Mouse (Mus musculus) limb, embryonic 14.5 days (tissue): ENCODE measurements at regions not wholly inside any gene's neighbourhood (a gene's known extent, or its start where the extent isn't known, plus 50 kb on each side); places are given as distances from the start of the nearest gene placed in this dataset.
A peak's percentile ranks its signal among the peaks of the same experiment; 100 is the strongest.

Experiments used
- ATAC-seq: fragments of 200-750 bp; cut with Nextera tagmentation; 2 replicates; pipeline ENCODE4 v1.8.0; 2017; ENCODE audit warnings: low read depth, moderate number of reproducible peaks, moderate TSS enrichment; ENCODE audit not compliant: low FRiP score
- DNase-seq: peaks from one replicate; pipeline ENCODE4 v3.0.0-alpha.2; 2015; ENCODE audit warnings: low spot score
- H3K27ac ChIP-seq: fragments of 300-500 bp; sonication (generic); replicated peaks from 2 replicates; pipeline ENCODE4 v1.5.1; 2014; ENCODE audit warnings: low read depth, mild to moderate bottlenecking, low read length, moderate library complexity, mixed read lengths
- H3K27me3 ChIP-seq: fragments of 300-500 bp; sonication (generic); 2 replicates; pipeline ENCODE4 v1.6.1; 2014; ENCODE audit warnings: low read length, mixed read lengths; ENCODE audit not compliant: control insufficient read depth, insufficient read depth
- H3K36me3 ChIP-seq: fragments of 300-500 bp; sonication (generic); 2 replicates; pipeline ENCODE4 v1.6.1; 2014; ENCODE audit warnings: mild to moderate bottlenecking, low read length, moderate library complexity, mixed read lengths; ENCODE audit not compliant: control insufficient read depth, insufficient read depth
- H3K4me1 ChIP-seq: fragments of 300-500 bp; sonication (generic); 2 replicates; pipeline ENCODE4 v1.6.1; 2014; ENCODE audit warnings: antibody characterized with exemption, low read length, mixed read lengths; ENCODE audit not compliant: control insufficient read depth, insufficient read depth
- H3K4me2 ChIP-seq: fragments of 300-500 bp; sonication (generic); replicated peaks from 2 replicates; pipeline ENCODE4 v1.6.1; 2014; ENCODE audit warnings: low read depth, mild to moderate bottlenecking, low read length, moderate library complexity; ENCODE audit not compliant: severe bottlenecking
- H3K4me3 ChIP-seq: fragments of 300-500 bp; sonication (generic); replicated peaks from 2 replicates; pipeline ENCODE4 v1.5.1; 2014; ENCODE audit warnings: low read length
- H3K9ac ChIP-seq: fragments of 300-500 bp; sonication (generic); 2 replicates; pipeline ENCODE4 v1.6.1; 2014; ENCODE audit warnings: mild to moderate bottlenecking, low read depth, low read length, moderate library complexity; ENCODE audit not compliant: severe bottlenecking
- H3K9me3 ChIP-seq: fragments of 300-500 bp; sonication (generic); 2 replicates; pipeline ENCODE4 v1.6.1; 2016; ENCODE audit warnings: low read length; ENCODE audit not compliant: control insufficient read depth
- POLR2A ChIP-seq: fragments of 200-500 bp; IDR thresholded peaks from 2 replicates; pipeline ENCODE4 v1.8.0; 2012; ENCODE audit warnings: inconsistent platforms, mild to moderate bottlenecking, moderate library complexity, borderline replicate concordance; ENCODE audit not compliant: insufficient read depth, insufficient read length; ENCODE audit errors: extremely low read depth
- WGBS: fragments of 180-500 bp; shearing (Covaris S2); extraction: QIAGEN DNeasy Blood & Tissue Kit; methylation state at CpG from one replicate; pipeline ENCODE4 v1.1.7; 2014; 5-methylcytosine and 5-hydroxymethylcytosine counted together

DNA sequence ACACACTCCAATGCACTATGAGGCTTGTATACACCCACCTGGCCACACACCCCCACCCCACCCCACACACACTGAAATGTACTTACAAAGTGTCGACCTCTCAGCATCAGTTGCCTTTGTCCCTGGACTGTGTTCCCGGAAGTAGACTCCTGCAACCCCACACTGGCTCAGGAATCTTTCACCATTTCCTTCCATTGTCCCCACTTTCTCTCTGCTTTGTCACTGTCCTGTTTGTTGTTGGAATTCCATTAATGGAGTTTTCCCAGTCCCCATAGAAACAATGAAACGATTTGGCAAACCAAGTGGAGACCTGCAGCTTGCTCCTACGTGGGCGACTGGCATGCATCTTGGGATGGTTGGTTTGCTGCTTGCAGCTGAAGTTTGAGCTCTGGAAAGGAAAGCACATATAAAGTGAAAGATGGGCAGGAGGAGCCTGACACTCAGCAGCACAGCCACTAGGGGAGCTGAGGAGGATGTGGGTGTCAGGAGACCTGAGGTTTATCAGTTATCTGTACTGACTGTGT is 65.2 kb upstream of the Jun start:
- Histone ChIP-seq H3K36me3 (no peaks in the 10 kb centered on the region), H3K9ac (no peak overlapping the region), H3K27ac (no peak overlapping the region), H3K9me3 (no peaks in the 10 kb centered on the region), H3K4me2 (no peak overlapping the region), H3K4me1 (no peaks in the 10 kb centered on the region), H3K4me3 (no peak overlapping the region), H3K27me3 (no peaks in the 10 kb centered on the region)
- no peak for ATAC-seq
- 58% methylated on average over 5 of the region's 5 CpGs for WGBS
- no peak for TF ChIP-seq POLR2A
- DNase-seq = no peak

- no peak overlapping the region for H3K4me3 ChIP-seq
- H3K36me3 ChIP-seq = no peaks in the 10 kb centered on the region
- 86% methylated on average over 1 of the region's 1 CpGs for WGBS
- no peak overlapping the region for H3K9ac ChIP-seq
- ATAC-seq (no peak), DNase-seq (no peak)
- H3K4me2 ChIP-seq = no peak overlapping the region
- no peak overlapping the region for H3K27ac ChIP-seq
- TF ChIP-seq POLR2A = no peak
- H3K4me1 ChIP-seq = no peaks in the 10 kb centered on the region
- no peaks in the 10 kb centered on the region for H3K9me3 ChIP-seq
- H3K27me3 ChIP-seq = no peaks in the 10 kb centered on the region
These were observed 68.9 kb upstream of the Jun start for GRCm38 (mm10) chr4:95120876-95121275.

DNA sequence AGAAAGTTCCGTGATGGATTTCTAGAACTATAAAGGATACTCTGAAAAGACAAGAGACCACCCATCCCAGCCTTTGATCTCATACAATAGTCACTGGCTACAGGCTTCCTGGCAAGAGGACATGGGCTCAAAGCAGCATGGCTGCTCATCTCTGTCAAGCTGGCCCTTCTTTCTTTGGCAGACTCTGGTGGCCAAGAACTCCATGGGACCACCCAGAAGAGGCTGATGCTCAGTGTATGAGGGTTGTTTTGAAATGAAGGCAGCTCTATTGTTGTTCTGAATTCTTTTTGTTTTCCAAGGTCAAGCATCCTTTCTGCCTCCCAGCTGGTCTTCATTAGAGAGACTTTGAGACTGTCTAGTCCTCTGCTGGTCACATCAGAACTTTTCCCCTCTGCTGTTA is 73.3 kb upstream of the Jun start:
- Histone ChIP-seq H3K9ac (no peak overlapping the region), H3K27ac (no peak overlapping the region), H3K27me3 (no peaks in the 10 kb centered on the region), H3K9me3 (no peaks in the 10 kb centered on the region), H3K4me3 (no peak overlapping the region), H3K4me2 (no peak overlapping the region), H3K4me1 (0 out of 2 replicates have a peak, but pooled peaks cover 2% of the 10 kb centered on the region), H3K36me3 (no peaks in the 10 kb centered on the region)
- ATAC-seq (no peak), DNase-seq (no peak)
- 96% methylated on average over 1 of the region's 1 CpGs for WGBS
- TF ChIP-seq POLR2A = no peak

DNA sequence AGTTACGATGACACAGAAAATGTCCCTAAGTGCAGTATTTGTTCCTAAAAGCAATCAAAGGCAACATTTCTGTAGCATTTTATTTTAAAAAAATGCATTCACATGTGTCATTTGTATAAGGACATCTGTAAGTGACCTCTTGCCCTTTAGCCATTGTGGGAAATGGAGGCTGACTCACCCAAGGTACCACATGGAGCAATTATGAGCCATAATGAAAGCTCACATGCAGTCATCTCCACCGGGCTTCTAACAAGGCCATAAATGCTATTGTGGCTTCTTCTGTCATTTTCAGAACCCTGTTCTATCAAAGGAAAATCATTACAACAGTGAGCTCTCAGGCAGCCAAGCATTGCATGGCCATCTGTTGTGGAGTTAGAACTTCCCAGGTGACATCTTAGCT is 75.9 kb upstream of the Jun start:
- Histone ChIP-seq H3K4me1 (0 out of 2 replicates have a peak, but pooled peaks cover 3% of the 10 kb centered on the region), H3K4me3 (no peak overlapping the region), H3K9me3 (no peaks in the 10 kb centered on the region), H3K27me3 (no peaks in the 10 kb centered on the region), H3K9ac (no peak overlapping the region), H3K36me3 (no peaks in the 10 kb centered on the region), H3K4me2 (no peak overlapping the region), H3K27ac (no peak overlapping the region)
- WGBS = 77% methylated on average over 2 of the region's 2 CpGs
- TF ChIP-seq POLR2A = no peak
- ATAC-seq (no peak), DNase-seq (no peak)

- H3K36me3 ChIP-seq = no peaks in the 10 kb centered on the region
- no peak overlapping the region for H3K9ac ChIP-seq
- H3K4me1 ChIP-seq = peaks cover 40% of the 10 kb centered on the region
- no peak overlapping the region for H3K4me2 ChIP-seq
- DNase-seq = peak; percentile 59
- no peak overlapping the region for H3K27ac ChIP-seq
- 0 out of 2 replicates have a peak, but pooled peaks have one; percentile 39 for ATAC-seq
- no peaks in the 10 kb centered on the region for H3K27me3 ChIP-seq
- TF ChIP-seq POLR2A = no peak
- WGBS = 45% methylated on average over 3 of the region's 3 CpGs
- no peak overlapping the region for H3K4me3 ChIP-seq
- H3K9me3 ChIP-seq = no peaks in the 10 kb centered on the region
These were observed 81.8 kb upstream of the Jun start for GRCm38 (mm10) chr4:95133815-95134214.

DNA sequence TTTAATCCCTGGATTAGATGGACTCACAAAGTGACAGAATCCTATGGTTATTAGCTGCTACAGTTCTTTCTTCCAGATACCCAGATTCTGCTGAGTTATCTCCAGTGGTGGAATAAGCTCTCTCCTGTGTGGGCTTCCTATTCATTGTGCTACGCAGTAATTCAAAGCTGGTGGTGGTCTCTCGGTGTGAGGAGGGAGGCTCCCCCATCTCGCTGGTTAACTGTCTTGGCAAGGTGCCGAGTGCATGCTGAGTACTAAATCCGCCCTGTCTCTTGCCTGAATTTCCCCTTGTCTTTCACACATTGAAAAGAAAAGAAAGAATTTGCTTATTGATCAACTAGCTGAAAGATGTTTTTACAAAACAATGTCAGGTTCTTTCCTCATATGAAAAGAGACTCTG is 82.6 kb upstream of the Jun start:
- H3K27me3 ChIP-seq = no peaks in the 10 kb centered on the region
- H3K4me1 ChIP-seq = peaks cover 40% of the 10 kb centered on the region
- no peak overlapping the region for H3K9ac ChIP-seq
- DNase-seq = peak; percentile 59
- H3K4me2 ChIP-seq = no peak overlapping the region
- ATAC-seq = no peak
- no peaks in the 10 kb centered on the region for H3K36me3 ChIP-seq
- no peak overlapping the region for H3K4me3 ChIP-seq
- 19% methylated on average over 5 of the region's 5 CpGs for WGBS
- H3K9me3 ChIP-seq = no peaks in the 10 kb centered on the region
- no peak overlapping the region for H3K27ac ChIP-seq
- TF ChIP-seq POLR2A = no peak
